Mouse (Mus musculus) ES-Bruce4 (cell line): ENCODE data around the gene Nrxn3. TPM values are rescaled to one million over a fixed set of nuclear protein-coding genes. Genes with fewer than 3 reads are reported as not detected.

ENCODE experiments used
- H3K27ac ChIP-seq: 2 replicates; pipeline ENCODE4 v1.5.1; 2012; ENCODE audit warnings: low read length, inconsistent platforms; ENCODE audit not compliant: insufficient read depth
- H3K27me3 ChIP-seq: 2 replicates; pipeline ENCODE4 v1.6.1; 2012; ENCODE audit warnings: mild to moderate bottlenecking, low read length, inconsistent platforms; ENCODE audit not compliant: control insufficient read depth, poor library complexity, insufficient read depth, severe bottlenecking
- H3K36me3 ChIP-seq: 2 replicates; pipeline ENCODE4 v1.6.1; 2012; ENCODE audit warnings: inconsistent platforms, mild to moderate bottlenecking, low read length, moderate library complexity; ENCODE audit not compliant: control insufficient read depth, poor library complexity, insufficient read depth, severe bottlenecking
- H3K4me1 ChIP-seq: one replicate; pipeline ENCODE4 v1.8.1; 2011; ENCODE audit warnings: low read length; ENCODE audit not compliant: control insufficient read depth, insufficient read depth
- H3K4me3 ChIP-seq: 2 replicates; pipeline ENCODE4 v1.5.1; 2011; ENCODE audit warnings: low read depth, mild to moderate bottlenecking, low read length
- H3K9ac ChIP-seq: 2 replicates; pipeline ENCODE4 v1.6.1; 2012; ENCODE audit warnings: low read depth, mild to moderate bottlenecking, inconsistent platforms; ENCODE audit not compliant: poor library complexity, severe bottlenecking
- H3K9me3 ChIP-seq: replicated peaks from 2 replicates; pipeline ENCODE4 v1.6.1; 2012; ENCODE audit warnings: mild to moderate bottlenecking, low read length, inconsistent platforms; ENCODE audit not compliant: control insufficient read depth, poor library complexity, insufficient read depth, severe bottlenecking
- CTCF ChIP-seq: IDR thresholded peaks from one replicate; pipeline ENCODE4 v1.8.1; 2011; ENCODE audit warnings: low read depth, low read length
- EP300 ChIP-seq: IDR thresholded peaks from 2 replicates; pipeline ENCODE4 v1.6.1; 2011; ENCODE audit warnings: low read depth, low read length; ENCODE audit not compliant: insufficient read depth
- POLR2A ChIP-seq: IDR thresholded peaks from one replicate; pipeline ENCODE4 v1.8.1; 2011; ENCODE audit warnings: low read length; ENCODE audit not compliant: insufficient read depth
- polyA plus RNA-seq: library from polyadenylated mRNA; stranded (reverse); fragments of >200 nt; gene quantifications from 2 replicates; pipeline ENCODE4 v1.2.4, GENCODE M21; 2011; ENCODE audit warnings: low read depth; ENCODE audit not compliant: missing spikeins, insufficient read depth, insufficient read length

The Nrxn3 gene
- polyA plus RNA-seq, 1 experiment = not detected

DNA sequence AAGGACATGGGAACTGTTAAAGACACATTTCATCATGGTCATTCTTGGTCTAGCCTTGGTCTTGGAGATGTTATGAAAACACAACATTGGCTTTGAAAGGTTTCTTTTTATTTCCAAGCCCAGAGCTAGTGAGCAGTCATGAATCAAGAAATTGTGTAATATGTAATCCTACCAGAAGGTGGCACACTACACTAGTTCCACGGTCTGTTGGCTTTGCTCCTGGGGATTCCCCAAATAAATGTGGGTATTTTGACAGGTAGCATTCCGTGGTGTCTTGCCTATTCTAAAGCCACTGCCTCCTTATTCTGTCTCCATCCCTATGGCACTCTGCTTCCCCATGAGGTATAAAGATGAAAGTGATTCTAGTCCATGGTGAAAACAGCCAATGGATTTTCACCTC lies 269.5 kb downstream of the Nrxn3 start:
- Histone ChIP-seq H3K4me1 (no peaks in the 10 kb centered on the region), H3K27ac (no peak overlapping the region), H3K27me3 (no peaks in the 10 kb centered on the region), H3K9me3 (no peaks in the 10 kb centered on the region), H3K4me3 (no peak overlapping the region), H3K36me3 (no peaks in the 10 kb centered on the region), H3K9ac (no peak overlapping the region)
- TF ChIP-seq CTCF (peak; percentile 12), EP300 (no peak)

DNA sequence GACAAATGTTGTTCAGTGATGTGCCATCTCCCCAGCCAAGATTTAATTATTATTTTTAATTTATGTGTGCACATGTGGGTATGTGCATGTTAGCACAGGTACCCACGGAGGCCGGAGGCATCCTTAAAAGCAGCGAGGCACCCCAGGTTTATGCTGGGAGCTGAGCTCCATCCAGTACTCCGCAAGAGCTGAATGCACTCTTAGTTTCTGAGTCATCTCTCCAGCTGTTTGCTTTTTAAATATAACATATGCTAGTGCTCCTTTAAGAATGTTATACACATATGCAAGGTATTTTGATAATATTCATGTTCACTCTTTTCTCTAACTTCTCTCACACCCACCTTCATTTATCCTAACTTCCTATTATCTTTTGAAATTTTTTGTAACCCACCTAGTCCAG lies 271.1 kb downstream of the Nrxn3 start:
- TF ChIP-seq EP300 (no peak), POLR2A (no peak), CTCF (no peak)
- Histone ChIP-seq H3K27me3 (no peaks in the 10 kb centered on the region), H3K9me3 (no peaks in the 10 kb centered on the region), H3K9ac (no peak overlapping the region), H3K4me3 (no peak overlapping the region), H3K36me3 (no peaks in the 10 kb centered on the region), H3K4me1 (no peaks in the 10 kb centered on the region), H3K27ac (no peak overlapping the region)

DNA sequence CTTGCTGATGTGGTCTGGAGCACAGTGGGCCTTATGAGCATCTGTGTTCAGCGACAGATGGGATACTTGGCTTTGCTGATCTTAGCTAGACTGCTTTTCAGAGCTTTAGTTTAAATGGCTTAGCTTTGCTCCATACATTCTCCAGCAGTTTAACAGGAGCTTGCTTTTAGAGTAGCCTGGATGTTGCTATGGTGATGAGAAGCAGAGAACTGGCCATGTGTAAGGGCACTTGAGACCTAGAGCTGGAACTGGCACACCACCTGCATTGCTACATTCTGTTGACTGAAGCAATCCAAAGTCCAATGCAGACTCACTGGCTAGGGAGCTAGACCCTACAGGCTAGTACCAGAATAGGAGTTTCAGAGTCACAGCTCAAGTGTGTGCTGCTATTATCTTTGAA lies 293.8 kb downstream of the Nrxn3 start:
- Histone ChIP-seq H3K9ac (no peak overlapping the region), H3K9me3 (no peaks in the 10 kb centered on the region), H3K27ac (no peak overlapping the region), H3K4me3 (no peak overlapping the region), H3K4me1 (no peaks in the 10 kb centered on the region), H3K27me3 (no peaks in the 10 kb centered on the region), H3K36me3 (no peaks in the 10 kb centered on the region)
- TF ChIP-seq CTCF (no peak), POLR2A (no peak), EP300 (no peak)

DNA sequence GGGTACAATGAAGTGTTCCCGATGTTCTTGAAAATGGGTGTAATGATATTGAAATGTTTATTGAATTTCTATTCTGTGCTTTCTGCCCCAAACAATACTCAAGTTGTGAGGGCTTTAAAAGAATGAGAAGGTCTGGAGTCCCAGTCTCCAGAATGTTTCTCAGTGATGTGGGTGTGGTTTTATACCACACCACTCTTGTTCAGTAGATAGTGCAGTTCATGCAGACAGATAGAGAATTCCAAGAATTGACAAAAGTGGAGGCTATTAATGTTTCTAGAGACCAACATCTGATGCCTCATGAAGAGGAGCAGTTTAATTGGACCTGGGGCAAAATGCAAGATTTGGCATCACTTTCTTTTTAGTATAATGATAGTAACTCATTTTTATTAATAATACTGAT lies 302.5 kb downstream of the Nrxn3 start:
- H3K36me3 ChIP-seq = no peaks in the 10 kb centered on the region
- H3K9ac ChIP-seq = no peak overlapping the region
- no peak for TF ChIP-seq POLR2A
- TF ChIP-seq CTCF = no peak
- no peak for TF ChIP-seq EP300
- no peak overlapping the region for H3K27ac ChIP-seq
- H3K4me1 ChIP-seq = no peaks in the 10 kb centered on the region
- H3K9me3 ChIP-seq = no peaks in the 10 kb centered on the region
- no peak overlapping the region for H3K4me3 ChIP-seq
- no peaks in the 10 kb centered on the region for H3K27me3 ChIP-seq

DNA sequence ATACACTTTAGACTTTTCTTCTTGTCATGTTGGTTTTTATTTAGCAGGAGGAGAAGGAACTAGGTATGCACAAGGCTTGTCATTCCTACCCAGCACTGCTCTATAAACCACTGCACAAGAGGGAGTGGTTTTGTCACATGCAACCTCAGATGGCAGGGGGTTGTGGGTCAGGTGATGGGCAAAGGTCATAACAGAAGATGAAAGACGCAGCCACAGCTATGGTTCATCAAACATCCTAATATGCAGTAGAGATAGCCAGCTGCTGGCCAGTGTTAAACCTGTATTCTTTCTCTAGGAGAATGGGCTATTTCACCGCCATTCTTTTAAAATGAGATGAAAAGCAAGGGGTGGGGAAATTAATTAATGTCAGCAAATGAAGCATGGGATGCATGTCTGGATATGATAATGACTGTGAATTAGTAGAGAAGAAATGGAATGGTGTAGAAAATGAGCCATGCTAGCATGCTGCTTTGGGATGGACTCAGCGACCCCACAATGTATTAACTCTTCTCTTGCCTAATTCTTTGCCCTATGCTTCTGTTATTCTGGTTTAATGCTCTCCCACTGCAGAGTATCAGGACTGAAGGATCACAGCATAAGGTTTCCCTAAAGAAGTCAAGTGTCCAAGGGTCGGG lies 313.4 kb downstream of the Nrxn3 start:
- no peak overlapping the region for H3K9ac ChIP-seq
- H3K4me1 ChIP-seq = no peaks in the 10 kb centered on the region
- H3K36me3 ChIP-seq = no peaks in the 10 kb centered on the region
- no peaks in the 10 kb centered on the region for H3K27me3 ChIP-seq
- H3K27ac ChIP-seq = no peak overlapping the region
- TF ChIP-seq EP300 = no peak
- no peak for TF ChIP-seq CTCF
- TF ChIP-seq POLR2A = no peak
- no peaks in the 10 kb centered on the region for H3K9me3 ChIP-seq
- H3K4me3 ChIP-seq = no peak overlapping the region

DNA sequence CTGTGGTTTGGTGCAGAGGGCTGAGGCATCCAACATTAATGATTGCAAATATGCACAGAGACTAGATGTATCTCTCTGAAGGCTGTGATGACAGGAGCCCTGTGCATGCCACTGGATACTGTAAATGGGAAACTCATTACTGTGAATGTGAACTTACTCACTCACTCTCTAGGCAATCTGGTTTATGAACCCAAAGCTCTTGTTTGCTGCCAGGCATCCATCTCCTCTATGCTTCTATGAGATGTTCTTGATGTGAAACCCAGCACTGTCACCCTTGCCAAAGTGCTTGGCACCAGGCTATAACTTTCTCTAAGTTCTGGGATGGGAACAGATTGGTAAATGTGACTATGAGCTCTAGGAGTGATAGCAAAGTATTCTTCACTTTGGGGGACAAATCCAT lies 317.5 kb downstream of the Nrxn3 start:
- H3K4me1 ChIP-seq = no peaks in the 10 kb centered on the region
- no peaks in the 10 kb centered on the region for H3K9me3 ChIP-seq
- no peaks in the 10 kb centered on the region for H3K27me3 ChIP-seq
- no peak overlapping the region for H3K4me3 ChIP-seq
- H3K36me3 ChIP-seq = no peaks in the 10 kb centered on the region
- no peak for TF ChIP-seq CTCF
- TF ChIP-seq POLR2A = no peak
- H3K9ac ChIP-seq = no peak overlapping the region
- no peak overlapping the region for H3K27ac ChIP-seq
